Mouse (Mus musculus) brain, embryonic 18.5 days (tissue): Measurements from ENCODE around the gene Acan.

Experiments used
- DNase-seq: peaks from one replicate; pipeline ENCODE4 v3.0.0-alpha.2; 2012; ENCODE audit warnings: low read depth, low spot score

The Acan gene

GRCm38 (mm10) chr7:79053383-79053889 is at the start of gene Acan:
Gene Acan, plus strand, starts transcription at chr7:79053483.
- no peak for DNase-seq

- DNase-seq, result no peak
These were observed 31.9 kb upstream of the Acan start for GRCm38 (mm10) chr7:79021293-79021905.

- DNase-seq, result no peak
These were observed 24.1 kb upstream of the Acan start for GRCm38 (mm10) chr7:79029138-79029537.

GRCm38 (mm10) chr7:79033745-79034144 is 19.5 kb upstream of the Acan start:
- DNase-seq, result no peak

GRCm38 (mm10) chr7:79034521-79034920 is 18.8 kb upstream of the Acan start:
- DNase-seq, result no peak

- DNase-seq, result no peak
These were observed 1.2 kb upstream of the Acan start for GRCm38 (mm10) chr7:79052081-79052480.

- DNase-seq, result no peak
These were observed 531 bp upstream of the Acan start for GRCm38 (mm10) chr7:79052521-79053382.

- DNase-seq, result no peak
These were observed 828 bp downstream of the Acan start for GRCm38 (mm10) chr7:79054111-79054510.

GRCm38 (mm10) chr7:79058546-79058945 is 5.3 kb downstream of the Acan start:
- DNase-seq, result no peak

GRCm38 (mm10) chr7:79067466-79067865 is 14.2 kb downstream of the Acan start:
- no peak for DNase-seq

- no peak for DNase-seq
These were observed 14.9 kb downstream of the Acan start for GRCm38 (mm10) chr7:79068231-79068630.

- no peak for DNase-seq
These were observed 25.9 kb downstream of the Acan start for GRCm38 (mm10) chr7:79079212-79079611.

GRCm38 (mm10) chr7:79080572-79081399 is 27.5 kb downstream of the Acan start:
- DNase-seq, result no peak

GRCm38 (mm10) chr7:79089111-79089510 is 35.8 kb downstream of the Acan start:
- DNase-seq, result no peak

- no peak for DNase-seq
These were observed 43.2 kb downstream of the Acan start for GRCm38 (mm10) chr7:79096492-79096891.

- no peak for DNase-seq
These were observed 60.6 kb downstream of the Acan start for GRCm38 (mm10) chr7:79113848-79114247.

GRCm38 (mm10) chr7:79123465-79123864 is 70.2 kb downstream of the Acan start:
- DNase-seq, result no peak

GRCm38 (mm10) chr7:79129883-79130282 is 76.6 kb downstream of the Acan start:
- no peak for DNase-seq

GRCm38 (mm10) chr7:79130385-79130784 is 77.1 kb downstream of the Acan start:
- no peak for DNase-seq

GRCm38 (mm10) chr7:79130843-79131444 is 77.7 kb downstream of the Acan start, which contains the start of gene Hapln3:
Gene Hapln3, minus strand, starts transcription at chr7:79131018.
- no peak for DNase-seq

GRCm38 (mm10) chr7:79133391-79133790 is 80.1 kb downstream of the Acan start:
- DNase-seq, result no peak
